8 mouse cellular contexts compared by ENCODE assay signal in the genomic region with DNA sequence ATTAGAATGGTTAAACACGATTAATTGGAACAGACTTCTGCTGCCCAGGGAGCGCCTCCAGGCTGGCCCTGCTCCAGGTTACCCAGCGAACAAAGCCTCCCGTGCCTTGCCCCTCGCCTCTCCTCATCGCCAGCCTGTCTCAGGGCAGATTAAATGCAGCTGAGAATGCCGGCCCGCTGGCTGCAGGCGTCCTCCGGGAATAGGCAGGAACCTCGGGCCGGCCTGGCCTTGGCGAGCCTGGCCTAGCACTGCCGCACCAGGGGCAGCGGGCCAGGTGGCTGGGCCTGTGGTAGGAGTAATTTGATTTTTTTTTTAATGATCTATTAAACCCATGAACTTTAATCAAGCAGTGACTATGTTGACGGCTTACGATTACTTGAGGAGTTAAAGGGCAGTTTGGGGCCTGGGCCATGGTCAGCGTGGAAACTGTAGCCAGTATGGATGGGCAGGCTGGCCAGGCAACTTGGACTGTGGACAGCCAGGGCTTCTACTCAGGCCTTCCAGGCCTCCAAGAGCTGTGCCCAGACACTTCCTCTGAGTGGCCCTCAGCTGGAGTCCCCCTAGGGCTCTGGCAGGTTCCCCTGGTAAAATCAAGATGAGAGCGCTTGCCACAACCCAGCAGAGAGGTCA.
A peak's percentile ranks its signal among the peaks of the same experiment; 100 is the strongest.
DNase-seq lines count a peak whose midpoint lies in the region; ATAC-seq and TF ChIP-seq lines count a peak whose summit lies in the region.

No protein-coding gene starts in this region.

- DNase-seq in cerebellum, adult 2 months, result peak; percentile 27 to 42
- DNase-seq in heart, adult 9 months (ENCODE audit: low spot score in 2 of 2), result peak; percentile 21 to 28
- peak; percentile 34 for DNase-seq in kidney, adult 8-10 months
- peak; percentile 87 for DNase-seq in limb, embryonic 11.5 days (ENCODE audit: low spot score)
- DNase-seq in retina, postnatal 7 days (ENCODE audit: low read depth, low spot score), result peak; percentile 48
- no peak for DNase-seq in thymus, postnatal 25 days
- no peak for DNase-seq in spleen, postnatal 14 days (ENCODE audit: low spot score in 2 of 2)

- no peak for TF ChIP-seq CTCF in cerebellum, adult 2 months (IDR thresholded peaks at IDR 0.05; ENCODE audit: borderline replicate concordance, insufficient read depth, low read depth, low read length)

- no peaks in the 10 kb centered on the region for H3K36me3 ChIP-seq in embryonic facial prominence, embryonic 13.5 days
- no peaks in the 10 kb centered on the region for H3K36me3 ChIP-seq in limb, embryonic 11.5 days (ENCODE audit: control insufficient read depth, insufficient read depth, low read length)

- no peaks in the 10 kb centered on the region for H3K27me3 ChIP-seq in cerebellum, adult 2 months (ENCODE audit: control insufficient read depth, insufficient read depth, low read length)
- peaks cover 12% of the 10 kb centered on the region for H3K27me3 ChIP-seq in embryonic facial prominence, embryonic 13.5 days
- no peaks in the 10 kb centered on the region for H3K27me3 ChIP-seq in limb, embryonic 11.5 days (ENCODE audit: control insufficient read depth, insufficient read depth, low read length)

- no peak for TF ChIP-seq POLR2A in cerebellum, adult 2 months (IDR thresholded peaks at IDR 0.05; ENCODE audit: borderline replicate concordance, insufficient read depth, low read length)

- WGBS in cerebellum, adult 2 months, result 24% methylated on average over 19 of the region's 19 CpGs
- WGBS in embryonic facial prominence, embryonic 13.5 days, result 21% methylated on average over 19 of the region's 19 CpGs
- WGBS in limb, embryonic 11.5 days, result 15% methylated on average over 19 of the region's 19 CpGs

- H3K9ac ChIP-seq in embryonic facial prominence, embryonic 13.5 days, result peak overlapping the region; percentile 16; the same call in 1 of the 2 replicates
- H3K9ac ChIP-seq in limb, embryonic 11.5 days (ENCODE audit: low read length), result peak overlapping the region; percentile 37; the same call in 1 of the 2 replicates

- H3K4me2 ChIP-seq in embryonic facial prominence, embryonic 13.5 days, result peak overlapping the region; percentile 37
- H3K4me2 ChIP-seq in limb, embryonic 11.5 days (ENCODE audit: low read depth, severe bottlenecking), result peak overlapping the region; percentile 12; the same call in 1 of the 2 replicates

- no peaks in the 10 kb centered on the region for H3K9me3 ChIP-seq in embryonic facial prominence, embryonic 13.5 days
- H3K9me3 ChIP-seq in limb, embryonic 11.5 days (ENCODE audit: control insufficient read depth, low read length), result no peaks in the 10 kb centered on the region

- H3K27ac ChIP-seq in cerebellum, adult 2 months (ENCODE audit: insufficient read depth, low read length), result no peak overlapping the region
- peak overlapping the region; percentile 51; the same call in 1 of the 2 replicates for H3K27ac ChIP-seq in embryonic facial prominence, embryonic 13.5 days
- peak overlapping the region; percentile 73 for H3K27ac ChIP-seq in limb, embryonic 11.5 days (replicated peaks; ENCODE audit: low read depth, low read length)

- ATAC-seq in embryonic facial prominence, embryonic 13.5 days (ENCODE audit: insufficient number of reproducible peaks, insufficient read depth, low FRiP score, low TSS enrichment, low read depth), result peak; percentile 23; the same call in 1 of the 2 replicates
- ATAC-seq in limb, embryonic 11.5 days (ENCODE audit: insufficient number of reproducible peaks, low FRiP score, low TSS enrichment, low read depth), result peak; percentile 69

- no peaks in the 10 kb centered on the region for H3K4me1 ChIP-seq in cerebellum, adult 2 months (ENCODE audit: control insufficient read depth, insufficient read depth, low read length)
- H3K4me1 ChIP-seq in embryonic facial prominence, embryonic 13.5 days, result peaks cover 34% of the 10 kb centered on the region
- peaks cover 12% of the 10 kb centered on the region for H3K4me1 ChIP-seq in limb, embryonic 11.5 days (ENCODE audit: control insufficient read depth, insufficient read depth, low read length)

- H3K4me3 ChIP-seq in cerebellum, adult 2 months (replicated peaks; ENCODE audit: insufficient read depth, low read depth, low read length), result no peak overlapping the region
- no peak overlapping the region for H3K4me3 ChIP-seq in embryonic facial prominence, embryonic 13.5 days
- H3K4me3 ChIP-seq in limb, embryonic 11.5 days (ENCODE audit: low read depth, low read length), result no peak overlapping the region

Comparison
In these comparisons a context has a peak if more than half of its experiments do, and no peak if none do; other contexts are left out.
1. DNase-seq: peak in cerebellum, adult 2 months (2 of 2), heart, adult 9 months (2 of 2), kidney, adult 8-10 months (2 of 2), limb, embryonic 11.5 days (single experiment) and retina, postnatal 7 days (single experiment); none in thymus, postnatal 25 days (single experiment) and spleen, postnatal 14 days (0 of 2).